Mouse (Mus musculus) right cerebral cortex, postnatal 4 days (tissue): ENCODE results near the gene Plin4.

Experiments
- DNase-seq: peaks from one replicate; pipeline ENCODE4 v3.0.0-alpha.2; 2022

Plin4 gene

GRCm38 (mm10) chr17:56109219-56110051 lies at the start of gene Plin4:
Gene Plin4, minus strand, starts transcription at chr17:56109803.
- no peak for DNase-seq

GRCm38 (mm10) chr17:56153643-56154042 lies 44.0 kb upstream of the Plin4 start:
- peak; percentile 49 for DNase-seq

- DNase-seq, result no peak
Observed at GRCm38 (mm10) chr17:56149897-56150296, 40.3 kb upstream of the Plin4 start.

GRCm38 (mm10) chr17:56148790-56149618 lies 39.4 kb upstream of the Plin4 start:
- no peak for DNase-seq

DNA sequence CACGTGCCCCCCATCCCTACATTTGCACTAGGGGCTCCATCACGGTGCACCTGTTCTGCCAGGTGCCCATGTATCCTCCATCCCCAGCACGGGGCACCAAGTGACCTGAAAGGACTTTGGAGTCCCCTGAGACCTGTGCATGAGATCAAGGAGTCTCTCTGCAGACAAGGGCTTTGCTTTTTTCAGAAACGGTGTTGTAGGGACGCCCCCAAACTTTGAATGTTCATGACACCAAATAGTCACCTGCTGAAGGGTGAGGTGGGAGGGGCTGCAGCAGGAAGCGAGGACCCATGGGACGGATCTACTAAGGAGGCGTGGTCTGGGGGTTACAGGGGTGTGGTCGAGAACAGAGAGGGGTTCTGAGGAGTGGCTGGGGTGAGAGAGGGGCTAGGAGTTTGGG lies 38.7 kb upstream of the Plin4 start:
- DNase-seq, result no peak

DNA sequence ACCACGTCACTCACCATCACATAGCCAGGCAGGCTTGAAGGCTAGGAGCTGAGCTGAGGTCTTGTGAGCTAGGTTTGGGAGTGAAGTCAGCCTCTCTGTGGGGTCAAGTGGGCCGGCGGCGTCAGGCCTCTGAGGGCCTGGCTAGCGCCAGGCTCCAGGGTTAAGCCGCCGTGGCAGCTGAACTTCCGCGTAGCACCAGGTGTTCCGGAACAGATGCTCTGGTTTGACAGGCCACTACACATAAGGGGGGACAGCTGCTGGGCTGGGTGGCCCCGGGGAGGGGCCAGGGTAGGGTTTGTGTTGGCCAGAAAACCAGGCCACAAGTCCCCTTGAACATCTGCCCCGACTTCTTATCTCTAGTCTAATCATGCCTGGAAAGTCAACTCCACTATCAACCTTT lies 37.8 kb upstream of the Plin4 start:
- no peak for DNase-seq

DNA sequence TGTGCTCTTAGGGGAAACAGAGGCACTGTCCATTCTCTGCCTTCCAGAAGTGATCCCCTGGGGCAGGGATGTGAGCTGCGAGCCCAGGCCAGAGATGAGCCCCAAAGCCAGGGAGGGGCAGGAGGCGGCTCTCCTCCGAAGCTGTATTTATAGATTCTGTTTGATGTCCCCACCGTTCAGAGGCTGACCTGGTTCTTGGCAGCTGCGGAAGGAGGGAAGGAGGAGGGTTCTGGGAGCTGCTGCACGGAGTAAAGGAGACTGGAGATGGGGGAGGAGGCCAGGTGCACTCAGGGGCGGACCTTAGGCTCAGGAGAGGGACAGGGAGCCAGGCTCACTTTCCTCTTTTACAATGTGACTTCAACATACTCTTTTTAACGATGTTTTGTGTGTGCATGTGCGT lies 36.5 kb upstream of the Plin4 start:
- no peak for DNase-seq

- no peak for DNase-seq
Observed at GRCm38 (mm10) chr17:56144546-56144945, 34.9 kb upstream of the Plin4 start.

DNA sequence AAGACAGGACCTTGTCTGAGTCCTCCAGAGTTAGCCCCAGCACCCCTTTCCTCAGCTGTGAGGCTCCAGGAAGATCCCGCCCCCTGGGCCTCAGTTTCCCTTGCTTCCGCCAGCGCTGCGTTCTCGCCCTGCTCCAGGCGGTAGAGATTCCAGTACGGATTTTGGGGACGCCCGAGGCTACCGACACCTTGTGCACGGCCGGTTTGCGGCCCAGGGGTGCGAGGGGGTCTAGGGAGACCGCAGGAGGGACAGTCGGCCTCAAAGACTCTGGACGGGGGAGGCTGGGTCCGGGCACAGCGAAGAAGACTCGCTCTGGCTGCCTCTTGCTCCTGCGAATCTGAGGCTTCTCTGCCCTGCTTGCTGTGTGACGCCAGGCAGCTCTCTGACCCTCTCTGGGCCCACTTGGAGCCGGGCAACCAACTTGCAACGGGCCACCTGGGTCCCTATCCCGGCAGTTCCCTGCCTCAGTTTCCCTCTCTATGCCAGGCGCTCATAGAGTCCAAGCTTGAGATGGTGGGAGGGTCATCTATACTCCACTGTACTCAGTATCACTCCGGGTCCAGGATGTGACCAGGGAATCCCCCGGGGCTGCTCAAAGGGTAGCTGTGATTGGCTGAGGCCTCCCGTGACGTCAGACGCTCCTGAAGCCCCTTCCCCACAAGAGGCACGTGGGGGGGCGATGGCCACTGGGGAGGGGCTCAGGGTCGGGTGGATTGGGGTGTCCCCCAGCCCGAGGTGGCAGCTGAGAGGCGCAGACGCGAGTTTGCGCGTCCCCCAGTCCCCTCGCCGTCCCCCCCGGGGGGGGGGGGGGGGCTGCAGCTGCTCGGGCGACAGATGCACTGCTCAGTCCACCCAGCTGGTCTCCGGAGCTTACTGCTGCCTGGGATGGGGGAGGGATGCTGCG lies 32.4 kb upstream of the Plin4 start:
- peak; percentile 65 for DNase-seq

GRCm38 (mm10) chr17:56139858-56140595 lies 30.4 kb upstream of the Plin4 start, which contains the start of gene Sema6b:
Gene Sema6b, minus strand, starts transcription at chr17:56140343.
- DNase-seq, result peak; percentile 86

- peak; percentile 62 for DNase-seq
Observed at GRCm38 (mm10) chr17:56139355-56139754, 29.8 kb upstream of the Plin4 start.

DNA sequence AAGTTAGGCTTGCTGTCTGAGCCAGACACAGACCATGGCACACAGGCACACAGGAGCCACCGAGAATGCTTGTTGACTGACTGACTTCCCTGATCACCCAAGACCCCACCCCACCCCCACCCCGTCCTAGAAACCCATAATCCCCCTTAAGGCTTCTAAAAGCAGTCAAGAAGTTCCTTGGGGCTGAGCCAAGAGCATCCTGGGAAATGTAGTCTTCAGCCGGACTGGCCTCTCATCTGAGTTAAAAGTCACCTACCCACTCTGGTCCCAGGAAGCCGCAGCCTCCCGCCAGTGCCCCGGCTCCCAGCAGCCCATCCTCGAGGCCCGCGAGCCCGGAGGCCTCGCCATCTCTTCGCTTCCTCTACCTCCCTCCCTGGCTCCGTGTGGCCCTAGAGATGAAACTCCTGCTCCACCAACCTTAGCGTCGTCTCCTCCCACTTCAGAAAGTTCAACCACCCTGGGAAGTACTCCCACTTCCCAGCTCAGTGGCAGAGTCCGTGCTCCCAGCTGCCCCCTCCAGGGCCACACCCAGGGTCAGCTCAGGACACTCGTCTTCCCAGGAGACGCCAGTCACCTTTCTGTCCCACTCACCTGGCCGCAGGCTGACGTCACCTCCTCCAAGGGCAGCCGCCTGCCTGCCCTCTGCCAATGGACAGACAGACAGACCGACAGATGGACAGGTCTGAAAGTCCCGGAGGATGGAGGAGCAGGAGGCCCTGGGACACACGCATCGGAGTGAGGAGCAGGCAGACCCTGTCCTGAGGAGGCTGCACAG lies 28.4 kb upstream of the Plin4 start:
- DNase-seq, result no peak

- no peak for DNase-seq
Observed at GRCm38 (mm10) chr17:56136558-56136957, 27.0 kb upstream of the Plin4 start.

DNA sequence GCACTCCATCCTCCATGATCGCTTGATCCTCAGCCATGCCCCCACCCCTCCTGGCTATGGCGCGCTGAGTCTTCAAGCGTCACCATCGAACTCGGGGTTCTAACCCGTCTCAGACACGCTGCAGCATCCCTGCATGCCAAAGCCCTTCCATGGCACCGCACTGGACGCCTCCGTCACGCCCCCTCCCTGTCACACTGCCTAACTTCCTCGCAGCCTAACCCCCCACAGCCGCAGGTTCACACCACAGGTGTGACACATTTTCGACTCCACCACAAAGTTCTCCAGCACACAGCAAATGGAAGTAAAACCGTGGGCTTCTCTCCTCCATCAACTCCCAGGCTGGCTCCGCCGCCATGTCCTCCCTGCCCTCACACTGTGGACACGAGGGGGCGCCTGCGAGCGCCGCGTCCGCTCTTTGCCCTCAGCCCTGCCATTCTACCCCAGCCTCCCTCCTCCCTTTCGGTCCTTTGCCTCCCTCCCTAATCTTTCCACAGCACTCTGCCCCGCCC lies 24.9 kb upstream of the Plin4 start:
- peak; percentile 72 for DNase-seq

DNA sequence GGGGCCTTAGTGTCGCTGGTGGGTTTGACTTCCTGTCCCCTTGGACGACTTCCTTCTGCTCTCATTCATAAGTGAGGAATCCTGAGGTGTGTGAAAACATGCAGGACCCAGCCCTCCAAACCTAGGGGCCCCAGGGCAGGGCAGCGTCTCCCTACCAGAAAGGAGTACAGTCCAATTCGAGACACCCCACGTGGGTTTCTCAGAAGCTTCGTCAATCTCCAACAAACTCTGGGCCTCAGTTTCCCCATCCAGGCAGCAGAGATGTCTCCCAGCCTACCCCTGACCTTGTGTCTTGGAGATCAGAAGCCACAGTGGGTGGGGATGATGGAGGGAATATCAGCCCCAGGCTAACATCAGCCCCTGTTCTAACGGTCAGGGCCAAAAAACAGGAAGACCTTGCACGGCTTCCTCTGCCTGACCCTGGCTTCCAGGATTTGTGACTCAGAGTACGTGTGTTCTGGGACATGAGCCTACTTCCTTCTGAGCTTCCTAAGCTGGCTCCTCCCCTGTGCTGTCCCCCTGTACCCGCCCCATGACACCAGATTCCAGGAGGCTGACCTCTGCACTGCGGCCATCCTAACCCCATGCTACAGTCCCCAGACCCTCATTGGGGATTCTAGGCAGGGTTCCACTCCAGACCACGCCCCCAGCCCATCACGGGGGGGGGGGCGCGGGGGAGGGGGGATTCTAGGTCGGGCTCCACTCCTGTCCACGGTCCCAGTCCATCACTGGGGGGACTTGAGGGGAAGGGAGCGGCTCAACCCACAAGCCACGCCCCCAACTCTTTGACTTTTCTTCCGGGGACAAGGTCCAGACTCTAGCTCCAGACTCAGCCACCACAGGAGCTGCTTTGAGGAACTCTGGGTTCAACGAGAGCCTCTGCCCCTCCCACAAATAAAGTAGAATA lies 24.1 kb upstream of the Plin4 start:
- no peak for DNase-seq

DNA sequence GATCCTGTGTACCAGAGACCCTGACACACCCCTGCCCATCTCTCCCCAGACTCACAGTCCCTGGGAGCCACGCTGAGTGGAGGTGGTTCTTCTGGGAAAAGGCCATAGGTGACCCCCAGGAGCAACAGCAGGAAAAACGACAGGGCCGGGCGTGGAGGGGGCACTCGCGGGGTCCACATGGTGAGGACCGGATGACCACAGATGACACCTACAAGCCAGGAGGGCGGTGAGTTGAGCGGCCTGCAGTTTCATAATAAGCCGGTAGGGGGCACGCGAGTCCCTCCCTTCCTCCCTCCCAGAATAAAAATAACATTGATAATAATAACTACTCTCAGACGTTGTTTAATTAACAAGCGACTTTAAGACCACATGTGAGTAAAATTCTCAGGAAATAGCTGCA lies 23.1 kb upstream of the Plin4 start:
- DNase-seq, result peak; percentile 65

- peak; percentile 81 for DNase-seq
Observed at GRCm38 (mm10) chr17:56131814-56132213, 22.2 kb upstream of the Plin4 start.

- DNase-seq, result no peak
Observed at GRCm38 (mm10) chr17:56131136-56131535, 21.5 kb upstream of the Plin4 start.

- no peak for DNase-seq
Observed at GRCm38 (mm10) chr17:56128246-56128645, 18.6 kb upstream of the Plin4 start.

DNA sequence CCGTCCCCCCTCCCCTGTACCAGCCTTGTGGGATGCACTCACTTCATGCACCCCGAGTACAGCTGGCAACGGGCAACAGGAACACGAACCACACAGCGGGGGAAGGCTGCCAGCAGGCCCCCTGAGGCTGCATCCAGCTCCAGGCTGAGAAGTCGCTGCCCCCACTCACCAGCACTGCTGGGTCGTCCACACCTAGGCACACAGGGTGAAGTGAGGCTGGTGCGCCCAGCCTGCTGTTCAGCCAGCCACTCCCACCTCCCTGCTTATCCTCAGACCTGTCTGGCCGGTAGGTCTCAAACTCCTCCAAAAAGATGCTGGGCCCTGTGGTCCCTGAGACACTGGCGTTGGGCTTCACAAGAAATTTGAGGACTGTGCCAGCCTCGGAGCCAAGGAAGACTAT lies 16.6 kb upstream of the Plin4 start:
- DNase-seq, result no peak
